Mouse (Mus musculus): ENCODE results near the gene Prr15l. TPM values are rescaled to one million over a fixed set of nuclear protein-coding genes. Genes with fewer than 3 reads are reported as not detected.

Prr15l gene
- polyA plus RNA-seq, 1 experiment from 2014 or later = 0.68 TPM

DNA sequence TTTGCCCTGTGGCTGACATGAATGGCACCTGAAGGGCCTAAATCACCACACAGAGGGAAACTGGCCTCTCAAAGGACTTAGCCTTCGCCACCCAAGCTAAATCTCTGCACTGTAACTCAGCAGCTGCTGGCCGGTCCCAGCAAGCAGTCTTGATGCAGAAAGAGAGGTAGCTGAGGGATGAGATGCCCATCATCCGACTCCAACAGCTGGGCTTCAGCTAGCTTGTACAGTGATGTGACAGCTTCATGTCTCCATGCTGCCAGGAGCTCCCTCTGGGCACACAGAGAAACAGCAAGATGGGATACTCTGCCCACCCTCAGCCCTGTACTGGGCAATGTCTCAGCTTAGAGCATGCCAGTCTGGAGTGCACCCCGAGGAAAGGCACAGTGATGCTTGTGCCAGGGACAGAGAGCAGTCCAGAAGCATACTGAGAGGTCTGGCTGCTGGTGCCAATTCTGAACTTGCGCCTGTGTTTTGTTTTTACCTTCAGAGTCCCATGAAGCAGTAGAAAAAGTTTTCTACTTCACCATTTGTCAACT, 45.6 kb downstream of the Prr15l start:
- H3K36me3 ChIP-seq = no peaks in the 10 kb centered on the region
- H3K9me3 ChIP-seq = no peaks in the 10 kb centered on the region
- H3K9ac ChIP-seq (replicated peaks) = 0 out of 2 replicates have a peak overlapping the region, but pooled peaks have one; percentile 32
- WGBS = 93% methylated on average over 5 of the region's 5 CpGs
- peak overlapping the region; percentile 52 for H3K27ac ChIP-seq (replicated peaks)
- no peak for ATAC-seq (ENCODE audit: low FRiP score, low read depth)
- no peaks in the 10 kb centered on the region for H3K27me3 ChIP-seq
- H3K4me3 ChIP-seq = no peak overlapping the region
- H3K4me1 ChIP-seq = peaks cover 22% of the 10 kb centered on the region
- H3K4me2 ChIP-seq (replicated peaks) = no peak overlapping the region

DNA sequence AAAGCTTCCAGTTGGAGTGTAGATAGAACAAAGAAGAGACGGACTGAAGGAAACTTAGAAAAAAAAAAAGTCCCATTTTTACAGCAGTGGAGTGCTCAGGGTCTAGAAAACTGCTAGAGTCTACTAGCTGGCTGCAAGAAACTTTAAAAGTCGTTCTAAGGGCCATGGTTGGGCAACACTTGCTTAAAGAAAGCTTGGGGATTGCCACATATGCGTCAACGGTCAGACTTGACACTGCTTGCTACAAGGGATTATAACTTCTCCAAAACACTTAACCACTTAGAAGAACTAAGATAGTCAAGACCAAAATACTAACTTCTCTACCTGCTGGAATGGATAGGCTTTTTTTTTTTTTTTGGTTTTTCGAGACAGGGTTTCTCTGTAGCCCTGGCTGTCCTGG, 46.9 kb downstream of the Prr15l start:
- Histone ChIP-seq H3K27ac (replicated peaks) (no peak overlapping the region), H3K4me1 (peaks cover 27% of the 10 kb centered on the region), H3K4me3 (no peak overlapping the region), H3K36me3 (no peaks in the 10 kb centered on the region), H3K27me3 (no peaks in the 10 kb centered on the region), H3K9ac (replicated peaks) (no peak overlapping the region), H3K9me3 (no peaks in the 10 kb centered on the region), H3K4me2 (replicated peaks) (no peak overlapping the region)
- 92% methylated on average over 5 of the region's 5 CpGs for WGBS
- no peak for ATAC-seq (ENCODE audit: low FRiP score, low read depth)

DNA sequence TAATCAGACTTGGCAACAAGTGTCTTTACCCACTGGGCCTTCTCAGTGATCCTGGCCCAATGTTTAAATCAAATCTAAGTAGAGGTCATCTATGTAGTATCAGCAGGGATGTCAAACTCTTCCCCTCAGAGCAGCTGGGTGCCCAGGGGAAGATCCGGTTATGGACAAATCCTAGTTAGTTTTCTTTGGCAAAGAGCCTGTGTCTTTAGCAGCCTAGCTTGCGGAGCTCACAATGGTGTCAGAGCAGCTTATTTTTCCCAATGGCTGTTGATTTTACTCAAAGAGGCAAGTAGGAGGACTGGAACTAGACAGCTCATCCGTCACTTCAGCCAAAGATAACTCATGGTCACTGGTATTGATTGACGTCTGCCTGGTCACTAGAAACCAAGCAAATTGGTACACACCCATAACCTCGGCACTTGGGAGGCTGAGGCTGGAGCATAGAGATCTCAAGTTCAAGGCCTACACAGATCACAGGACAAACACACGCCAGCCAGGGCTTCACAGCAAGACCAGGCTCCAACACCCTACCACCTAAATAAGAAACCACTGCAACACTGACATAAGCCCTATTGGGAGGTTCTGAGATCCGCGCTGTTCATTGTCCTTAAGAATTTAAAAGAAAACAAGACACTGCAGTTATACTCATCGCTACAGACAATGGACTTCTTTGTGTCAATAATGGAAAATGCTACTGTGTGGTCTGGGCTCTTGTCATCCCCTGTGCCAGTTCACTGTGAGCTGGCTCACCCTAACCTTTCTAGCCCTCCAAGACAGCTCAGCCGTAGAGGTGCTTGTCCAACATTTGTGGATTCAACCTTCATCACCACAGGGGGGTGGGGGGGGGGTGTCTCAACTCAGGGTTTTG, 47.8 kb downstream of the Prr15l start:
- Histone ChIP-seq H3K27me3 (no peaks in the 10 kb centered on the region), H3K4me1 (peaks cover 27% of the 10 kb centered on the region), H3K27ac (replicated peaks) (peak overlapping the region; percentile 42; the same call in 1 of the 2 replicates), H3K9ac (replicated peaks) (peak overlapping the region; percentile 97; the same call in 1 of the 2 replicates), H3K36me3 (no peaks in the 10 kb centered on the region), H3K4me3 (peak overlapping the region; percentile 94; the same call in 1 of the 2 replicates), H3K9me3 (no peaks in the 10 kb centered on the region), H3K4me2 (replicated peaks) (peak overlapping the region; percentile 91)
- 83% methylated on average over 10 of the region's 10 CpGs for WGBS
- ATAC-seq (ENCODE audit: low FRiP score, low read depth) = no peak

DNA sequence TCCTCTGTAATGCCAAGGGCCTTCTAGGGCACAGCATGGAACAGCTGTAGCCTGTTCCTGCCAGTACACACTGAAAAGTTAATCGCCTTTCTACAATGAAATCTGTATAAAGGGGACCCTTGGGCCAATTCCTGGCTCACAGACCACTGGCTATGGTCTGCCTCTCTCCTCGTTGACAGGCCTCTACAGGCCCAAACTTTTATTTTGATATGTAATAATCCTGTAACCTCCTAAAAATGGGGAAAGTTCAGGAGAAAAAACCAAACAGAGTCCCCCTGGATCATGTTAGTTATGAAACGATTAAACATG, 48.4 kb downstream of the Prr15l start:
- 0 out of 2 replicates have a peak overlapping the region, but pooled peaks have one; percentile 95 for H3K27ac ChIP-seq (replicated peaks)

DNA sequence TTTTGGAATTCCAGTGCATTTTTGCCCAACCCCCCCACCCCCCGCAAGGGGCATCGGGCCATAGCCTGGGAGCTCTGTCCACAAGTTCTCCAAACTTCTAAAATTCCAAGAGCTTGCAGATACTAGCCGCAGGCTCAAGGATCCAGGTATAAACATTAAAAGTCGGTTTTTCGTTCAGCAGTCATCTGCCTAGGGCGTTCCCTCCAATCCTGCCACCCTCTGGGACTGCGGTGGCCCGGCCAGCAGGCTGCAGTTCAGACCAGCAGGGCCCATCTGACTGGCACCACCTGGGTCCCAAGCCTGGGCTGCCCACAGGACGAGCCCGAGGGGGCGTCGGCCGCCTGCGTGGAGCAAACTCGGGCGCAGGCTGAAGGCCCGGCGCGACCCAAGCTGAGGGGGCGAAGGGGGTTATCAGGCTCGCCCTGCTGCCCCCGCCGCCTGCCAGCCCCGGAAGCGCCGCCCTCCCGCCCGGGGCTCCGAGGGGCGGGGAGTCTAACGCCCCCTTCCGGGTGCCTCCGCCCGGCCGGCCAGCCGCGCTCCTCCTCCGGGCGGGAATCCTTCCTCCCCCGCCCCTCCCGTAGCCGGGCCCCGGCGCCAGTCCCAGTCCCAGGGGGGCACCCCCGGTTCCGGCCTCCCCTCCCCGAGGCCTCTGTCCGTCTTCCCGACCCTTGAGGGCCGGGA, 49.1 kb downstream of the Prr15l start:
- under 1% methylated on average over 44 of the region's 50 CpGs for WGBS
- Histone ChIP-seq H3K9ac (replicated peaks) (peak overlapping the region; percentile 97), H3K4me3 (peak overlapping the region; percentile 94), H3K27me3 (peaks cover 6% of the 10 kb centered on the region; the same call in 1 of the 2 replicates), H3K9me3 (no peaks in the 10 kb centered on the region), H3K36me3 (no peaks in the 10 kb centered on the region), H3K27ac (replicated peaks) (peak overlapping the region; percentile 95), H3K4me2 (replicated peaks) (peak overlapping the region; percentile 91), H3K4me1 (peaks cover 27% of the 10 kb centered on the region)
- ATAC-seq (ENCODE audit: low FRiP score, low read depth) = peak; percentile 82

More for the DNA sequence above, 48.4 kb downstream of the Prr15l start:
- Histone ChIP-seq H3K27me3 (peaks cover under 1% of the 10 kb centered on the region; the same call in 1 of the 2 replicates), H3K36me3 (no peaks in the 10 kb centered on the region), H3K4me3 (peak overlapping the region; percentile 94), H3K9ac (replicated peaks) (peak overlapping the region; percentile 97), H3K9me3 (no peaks in the 10 kb centered on the region), H3K4me1 (peaks cover 27% of the 10 kb centered on the region), H3K4me2 (replicated peaks) (peak overlapping the region; percentile 91)
- 52% methylated on average over 3 of the region's 3 CpGs for WGBS
- ATAC-seq (ENCODE audit: low FRiP score, low read depth) = no peak

DNA sequence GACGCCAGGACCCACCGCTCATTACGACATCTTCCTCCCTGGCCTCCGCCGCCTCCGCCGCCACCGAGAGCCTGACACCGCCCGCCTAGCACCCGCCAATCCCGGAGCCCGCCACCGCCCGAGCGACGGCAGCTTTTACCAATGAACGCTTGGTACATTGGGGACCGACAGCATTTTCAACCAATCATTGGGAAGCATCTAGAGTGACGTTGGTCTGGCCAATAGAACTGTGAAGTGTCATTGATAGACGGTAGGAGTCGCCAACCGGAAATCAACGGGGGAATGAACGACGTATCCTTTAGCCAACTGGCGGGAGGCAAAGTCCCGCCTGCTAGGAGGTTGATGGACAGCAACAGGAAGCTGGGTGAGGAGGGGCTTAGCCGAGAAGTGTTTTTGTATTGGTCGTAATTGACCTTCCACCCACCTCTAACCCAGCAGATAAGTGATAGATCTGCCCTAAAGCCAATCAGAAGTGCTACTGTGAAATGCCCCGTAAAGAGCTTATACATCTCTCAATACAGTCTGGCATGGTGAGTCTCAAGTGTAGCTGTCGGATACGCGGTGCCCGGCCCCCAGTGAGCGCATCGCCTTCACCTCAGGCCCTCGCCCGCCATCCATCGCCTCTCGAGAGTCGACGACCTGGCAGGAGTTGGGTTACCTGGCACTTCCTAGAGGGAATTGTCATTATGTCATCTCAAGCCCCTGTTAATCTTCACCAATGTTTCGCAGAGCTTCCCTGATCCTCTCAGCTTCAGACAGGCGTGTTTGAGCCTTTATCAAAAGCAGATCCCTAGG, 49.9 kb downstream of the Prr15l start:
- Histone ChIP-seq H3K9me3 (no peaks in the 10 kb centered on the region), H3K27me3 (peaks cover 11% of the 10 kb centered on the region; the same call in 1 of the 2 replicates), H3K36me3 (no peaks in the 10 kb centered on the region), H3K27ac (replicated peaks) (peak overlapping the region; percentile 95), H3K4me2 (replicated peaks) (peak overlapping the region; percentile 91), H3K4me1 (peaks cover 24% of the 10 kb centered on the region), H3K4me3 (peak overlapping the region; percentile 94), H3K9ac (replicated peaks) (peak overlapping the region; percentile 97)
- under 1% methylated on average over 45 of the region's 45 CpGs for WGBS
- peak; percentile 98 for ATAC-seq (ENCODE audit: low FRiP score, low read depth)

DNA sequence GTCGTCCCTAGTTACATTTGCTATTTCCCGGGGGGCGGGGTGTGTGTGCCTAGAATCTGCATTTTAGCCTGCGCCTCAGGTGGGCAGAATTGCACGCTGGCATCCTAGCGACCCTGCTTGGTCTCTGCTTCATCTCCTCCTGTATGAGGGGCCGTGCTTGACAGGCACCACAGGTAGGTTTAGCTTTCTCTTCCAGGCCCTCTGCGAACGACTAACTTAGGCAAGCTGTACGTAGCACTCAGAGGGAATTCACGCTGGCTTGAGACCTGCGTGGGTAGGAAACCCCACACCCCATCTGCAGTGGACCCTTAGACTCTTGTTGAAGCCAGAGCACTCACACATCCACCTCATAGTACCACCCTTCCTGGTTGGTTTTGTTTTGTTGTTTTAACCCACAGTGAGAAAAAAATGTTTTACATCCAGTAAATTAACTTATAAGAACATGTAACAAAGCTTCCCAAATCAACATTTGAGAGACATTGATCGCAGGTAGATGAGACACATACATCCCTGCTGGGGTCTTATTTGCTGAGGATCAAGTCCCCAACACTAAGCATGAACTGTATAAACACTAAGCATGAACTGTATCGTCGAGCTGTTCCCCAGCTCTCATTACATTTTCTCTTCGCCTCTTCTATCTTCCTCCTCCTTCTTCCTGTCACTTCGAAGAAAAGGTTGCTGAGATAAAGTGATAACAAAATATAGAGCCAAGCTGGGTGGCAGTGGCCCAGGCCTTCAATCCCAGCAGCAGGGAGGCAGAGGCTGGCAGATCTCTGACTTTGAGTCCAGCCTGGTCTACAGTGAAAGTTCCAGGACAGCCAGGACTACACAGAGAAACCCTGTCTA, 50.7 kb downstream of the Prr15l start:
- 34% methylated on average over 17 of the region's 17 CpGs for WGBS
- Histone ChIP-seq H3K4me3 (peak overlapping the region; percentile 94), H3K27me3 (peaks cover 16% of the 10 kb centered on the region), H3K36me3 (no peaks in the 10 kb centered on the region), H3K9me3 (no peaks in the 10 kb centered on the region), H3K4me1 (peaks cover 24% of the 10 kb centered on the region), H3K4me2 (replicated peaks) (peak overlapping the region; percentile 82), H3K9ac (replicated peaks) (peak overlapping the region; percentile 71), H3K27ac (replicated peaks) (peak overlapping the region; percentile 81)
- no peak for ATAC-seq (ENCODE audit: low FRiP score, low read depth)

DNA sequence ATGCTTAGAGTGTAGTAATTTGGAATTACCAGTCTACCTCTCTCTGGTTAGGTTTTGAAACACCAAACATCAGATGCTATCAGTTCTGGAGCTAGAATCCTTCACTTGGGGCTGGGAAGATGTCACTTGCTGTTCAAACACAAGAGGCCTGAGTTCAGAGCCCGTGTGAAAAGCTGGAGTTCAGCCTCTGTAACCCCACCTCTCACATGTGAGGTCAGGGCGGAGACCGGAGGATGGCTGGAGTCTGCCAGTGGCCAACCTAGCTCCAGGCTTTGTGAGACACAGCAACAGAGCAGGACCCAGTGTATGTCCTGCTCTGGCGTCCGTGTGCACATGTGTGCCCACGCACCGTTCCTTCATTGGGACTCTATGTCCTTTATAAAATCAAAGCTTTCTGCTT, 51.4 kb downstream of the Prr15l start:
- Histone ChIP-seq H3K27ac (replicated peaks) (no peak overlapping the region), H3K27me3 (peaks cover 23% of the 10 kb centered on the region), H3K9me3 (no peaks in the 10 kb centered on the region), H3K4me1 (peaks cover 24% of the 10 kb centered on the region), H3K9ac (replicated peaks) (no peak overlapping the region), H3K4me3 (no peak overlapping the region), H3K4me2 (replicated peaks) (no peak overlapping the region), H3K36me3 (no peaks in the 10 kb centered on the region)
- 85% methylated on average over 7 of the region's 7 CpGs for WGBS
- no peak for ATAC-seq (ENCODE audit: low FRiP score, low read depth)

DNA sequence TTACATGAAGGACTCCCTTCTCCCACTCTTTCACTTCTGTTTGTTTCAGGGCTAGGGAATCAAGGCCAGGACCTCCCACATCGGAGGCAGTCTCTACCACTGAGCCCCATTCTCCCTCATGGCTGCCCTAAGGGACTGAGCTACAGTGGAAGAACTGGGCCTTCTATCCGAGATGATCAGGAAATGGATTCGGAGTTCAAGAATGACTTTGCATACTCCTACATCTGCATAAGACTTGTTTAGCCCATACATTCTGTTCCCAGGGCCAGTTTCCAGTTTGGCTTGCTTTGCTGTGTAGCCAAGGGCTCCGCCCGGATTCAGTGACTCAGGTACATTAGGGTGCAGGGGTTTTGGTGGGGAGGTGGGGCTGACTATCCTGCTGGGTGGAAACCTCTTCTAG, 52.1 kb downstream of the Prr15l start:
- H3K36me3 ChIP-seq = no peaks in the 10 kb centered on the region
- WGBS = 76% methylated on average over 5 of the region's 5 CpGs
- H3K27me3 ChIP-seq = peaks cover 30% of the 10 kb centered on the region
- no peaks in the 10 kb centered on the region for H3K9me3 ChIP-seq
- H3K4me1 ChIP-seq = peaks cover 24% of the 10 kb centered on the region
- H3K27ac ChIP-seq (replicated peaks) = no peak overlapping the region
- no peak overlapping the region for H3K9ac ChIP-seq (replicated peaks)
- no peak overlapping the region for H3K4me2 ChIP-seq (replicated peaks)
- ATAC-seq (ENCODE audit: low FRiP score, low read depth) = no peak
- H3K4me3 ChIP-seq = no peak overlapping the region

DNA sequence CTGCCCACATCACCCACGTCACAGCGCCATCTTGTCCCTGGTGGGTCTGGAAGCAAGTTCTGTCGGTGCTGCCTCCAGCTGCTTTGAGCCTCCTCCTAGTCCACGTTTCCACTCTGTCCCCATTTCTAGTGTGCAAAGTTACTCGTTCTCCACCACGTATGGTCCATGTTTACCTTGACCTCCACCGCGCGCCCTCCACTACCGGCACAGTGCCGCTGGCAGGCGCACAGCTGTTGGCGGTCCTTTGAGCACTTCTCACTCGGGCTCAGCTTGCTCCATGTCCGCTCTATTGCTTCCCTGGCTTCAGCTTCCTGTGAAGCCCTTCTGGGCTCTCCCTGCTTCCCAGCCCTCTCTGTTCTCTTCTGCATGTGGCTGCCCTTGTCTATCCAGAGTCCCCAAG, 53.6 kb downstream of the Prr15l start:
- Histone ChIP-seq H3K36me3 (no peaks in the 10 kb centered on the region), H3K27me3 (peaks cover 44% of the 10 kb centered on the region)

DNA sequence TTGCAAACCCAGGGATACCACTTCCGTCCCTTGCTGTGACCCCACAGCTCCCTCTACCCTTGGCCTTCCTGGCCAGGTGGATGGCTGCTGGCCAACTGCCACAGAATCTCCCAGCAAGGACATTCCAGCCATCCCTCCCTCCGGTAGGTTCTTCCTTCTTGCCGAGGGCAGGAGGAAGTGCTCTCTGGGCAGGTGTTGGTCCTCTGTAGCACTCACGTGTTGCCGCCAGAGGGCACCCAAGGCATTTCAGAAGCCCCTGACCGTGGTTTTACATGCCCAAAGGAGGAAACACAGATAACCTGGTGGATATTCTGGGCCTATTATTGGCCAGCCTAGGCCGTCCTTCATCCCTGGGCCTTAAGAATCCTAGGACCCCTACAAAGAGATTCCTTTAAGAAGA, 54.5 kb downstream of the Prr15l start:
- Histone ChIP-seq H3K4me1 (peaks cover 11% of the 10 kb centered on the region), H3K36me3 (no peaks in the 10 kb centered on the region), H3K4me3 (no peak overlapping the region), H3K9ac (replicated peaks) (peak overlapping the region; percentile 40; the same call in 1 of the 2 replicates), H3K27ac (replicated peaks) (no peak overlapping the region), H3K4me2 (replicated peaks) (no peak overlapping the region; the same call in 1 of the 2 replicates), H3K27me3 (peaks cover 53% of the 10 kb centered on the region), H3K9me3 (no peaks in the 10 kb centered on the region)
- 1% methylated on average over 7 of the region's 7 CpGs for WGBS
- ATAC-seq (ENCODE audit: low FRiP score, low read depth) = no peak

More for the DNA sequence above, 53.6 kb downstream of the Prr15l start:
- peaks cover 15% of the 10 kb centered on the region for H3K4me1 ChIP-seq
- H3K9me3 ChIP-seq = no peaks in the 10 kb centered on the region
- no peak overlapping the region for H3K4me2 ChIP-seq (replicated peaks)
- WGBS = 80% methylated on average over 15 of the region's 15 CpGs
- ATAC-seq (ENCODE audit: low FRiP score, low read depth) = no peak
- no peak overlapping the region for H3K27ac ChIP-seq (replicated peaks)
- no peak overlapping the region for H3K4me3 ChIP-seq
- no peak overlapping the region for H3K9ac ChIP-seq (replicated peaks)

Data from midbrain, embryonic 12.5 days (tissue).